Mouse (Mus musculus): ENCODE results near the gene Uqcc1.

The Uqcc1 gene

DNA sequence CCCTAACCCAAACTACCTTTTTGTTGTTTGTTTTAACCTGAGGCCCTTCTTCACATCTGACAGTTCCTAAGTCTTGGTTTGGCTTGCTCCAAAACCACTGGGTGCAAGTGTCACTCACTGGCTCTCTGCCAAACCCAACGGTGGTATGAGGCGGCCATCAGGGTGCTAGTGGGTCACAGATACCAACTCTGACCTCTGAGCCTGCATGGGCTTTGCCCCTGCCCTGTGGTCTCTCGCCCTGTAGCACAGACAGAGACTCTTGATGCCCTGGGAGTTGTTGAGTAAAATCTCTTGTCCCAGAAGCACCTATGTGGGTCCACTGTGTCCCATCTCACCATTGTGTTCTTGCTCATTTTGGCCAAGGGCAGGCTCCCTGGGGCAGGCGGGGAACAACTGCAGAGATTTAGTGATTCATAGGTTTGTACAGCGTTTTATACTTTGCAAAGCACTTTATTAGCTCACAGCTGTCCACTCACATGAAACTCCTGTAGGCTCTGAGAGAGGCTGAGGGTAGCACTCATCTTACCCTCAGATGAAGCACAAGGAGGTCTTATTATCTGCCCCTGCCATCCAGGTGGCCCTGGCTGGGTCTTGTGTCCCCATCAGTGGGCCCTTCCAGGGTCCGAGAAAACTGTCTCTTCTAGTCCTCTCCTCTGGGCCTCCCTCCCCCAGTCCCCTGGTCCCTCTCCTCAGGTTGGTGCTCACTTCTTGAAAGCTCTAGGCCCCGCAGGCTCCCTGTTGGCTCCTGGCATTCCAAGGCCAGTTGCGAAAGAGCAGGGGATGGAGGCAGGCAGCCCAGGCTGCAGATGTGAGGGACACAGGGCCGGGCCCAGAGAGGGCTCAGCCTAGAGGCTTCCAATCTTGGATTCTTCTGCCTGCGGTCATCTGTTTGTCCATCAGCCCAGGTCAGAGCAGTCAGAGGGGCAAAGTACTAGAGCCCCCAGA lies 112.5 kb downstream of the Uqcc1 start:
- no peak for DNase-seq (ENCODE audit: low read depth, low spot score)

DNA sequence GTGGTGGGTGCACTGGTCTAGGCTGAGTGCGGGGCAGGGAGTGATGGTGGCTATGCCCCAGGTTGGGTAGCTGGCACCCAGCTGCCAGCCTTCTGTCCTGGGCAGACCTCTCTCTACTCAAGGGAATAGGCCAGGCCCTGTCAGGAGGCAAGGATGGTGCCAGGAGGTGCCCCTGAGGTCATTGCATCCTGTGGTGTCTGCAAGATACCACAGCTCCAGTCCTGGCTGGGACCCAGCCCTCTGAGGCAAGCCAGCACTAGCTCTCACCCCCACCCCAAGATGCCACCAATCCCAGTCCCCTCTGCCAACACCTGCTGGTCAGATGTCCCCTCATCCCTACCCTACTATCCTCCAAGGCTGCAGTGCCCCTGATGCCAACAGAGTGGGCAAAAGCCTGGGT lies 113.9 kb downstream of the Uqcc1 start:
- DNase-seq (ENCODE audit: low read depth, low spot score), result no peak

DNA sequence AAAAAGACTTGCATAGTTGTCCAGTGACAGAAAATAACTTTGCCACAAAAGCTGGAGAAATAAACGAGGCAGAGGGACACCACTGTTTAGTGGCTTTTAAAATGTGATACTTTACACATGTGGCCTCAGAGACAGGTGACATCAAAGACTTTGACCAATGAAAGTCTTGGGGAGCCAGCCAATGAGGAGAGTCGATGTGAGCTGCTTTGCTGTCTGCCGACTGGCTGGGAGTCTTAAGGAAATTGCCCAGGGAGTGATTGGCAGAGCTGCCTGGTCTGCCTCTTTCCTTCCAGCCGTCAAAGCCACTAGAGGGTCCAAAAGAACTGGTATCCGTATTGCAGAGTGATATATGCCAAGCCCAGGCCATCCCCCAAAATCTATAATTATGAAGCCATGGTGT lies 115.3 kb downstream of the Uqcc1 start:
- DNase-seq (ENCODE audit: low read depth, low spot score), result peak; percentile 48

DNA sequence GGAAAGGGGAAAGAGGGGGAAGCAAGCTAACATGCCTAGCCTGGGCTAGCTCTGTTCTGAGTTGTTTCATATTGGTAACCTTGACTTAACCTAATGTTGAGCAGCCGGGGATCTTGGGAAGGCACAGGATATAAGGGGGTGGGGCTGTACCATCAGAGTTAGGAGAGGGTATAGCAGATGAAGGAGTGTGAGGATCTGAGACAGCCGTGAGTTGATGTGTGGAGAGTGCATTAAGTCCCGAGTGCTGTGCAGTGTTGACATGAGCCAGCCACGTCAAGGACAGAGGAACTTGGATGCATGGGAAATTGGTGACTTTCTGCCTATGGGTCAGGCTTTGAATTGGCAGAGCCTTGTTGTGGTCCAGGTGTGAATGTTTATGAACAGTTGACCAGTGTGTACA lies 117.5 kb downstream of the Uqcc1 start:
- no peak for DNase-seq (ENCODE audit: low read depth, low spot score)

DNA sequence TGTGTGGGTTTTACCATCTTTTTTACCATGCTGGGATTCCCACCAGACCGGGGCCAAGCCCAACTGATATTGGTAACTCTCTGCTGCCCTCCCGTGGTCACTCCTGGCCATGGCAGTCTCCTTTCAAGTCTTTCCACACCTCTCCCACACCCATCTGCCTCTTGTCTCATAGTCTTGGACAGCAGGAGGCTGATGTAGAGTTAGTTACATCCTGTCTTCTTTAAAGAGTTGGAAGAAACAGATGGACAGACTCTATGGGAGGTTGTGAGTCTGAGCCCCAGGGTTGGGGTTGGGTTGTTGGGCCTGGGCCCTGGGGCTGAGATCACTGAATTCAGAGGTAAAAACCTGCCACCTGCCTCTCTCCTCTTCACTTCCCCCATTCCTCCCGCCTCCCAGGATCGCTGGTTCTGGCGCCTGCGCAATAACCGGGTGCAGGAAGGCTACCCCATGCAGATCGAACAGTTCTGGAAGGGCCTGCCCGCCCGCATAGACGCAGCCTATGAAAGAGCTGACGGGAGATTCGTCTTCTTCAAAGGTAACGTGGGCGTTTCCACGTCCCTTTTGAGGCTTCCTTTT lies 118.2 kb downstream of the Uqcc1 start:
- peak; percentile 70 for DNase-seq (ENCODE audit: low read depth, low spot score)

DNA sequence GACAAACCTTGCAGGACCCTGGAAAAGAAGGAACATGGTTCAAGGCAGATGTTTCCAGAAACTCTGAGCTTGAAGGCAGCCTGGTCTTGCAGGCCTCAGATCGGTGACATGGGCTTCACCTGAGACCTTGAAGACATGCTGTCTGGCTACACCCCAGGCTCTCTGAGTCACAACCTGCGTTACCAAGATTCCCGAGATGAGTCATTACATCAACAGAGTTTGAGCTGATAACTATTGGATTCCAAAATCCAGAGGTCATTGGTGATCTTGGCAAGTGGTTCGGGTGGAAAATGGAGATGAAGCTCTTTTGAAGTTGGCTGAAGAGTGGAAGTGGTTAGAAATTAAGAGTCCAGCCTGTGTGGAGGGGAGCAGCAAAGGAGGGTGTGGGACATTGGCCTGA lies 120.5 kb downstream of the Uqcc1 start:
- DNase-seq (ENCODE audit: low read depth, low spot score), result no peak

DNA sequence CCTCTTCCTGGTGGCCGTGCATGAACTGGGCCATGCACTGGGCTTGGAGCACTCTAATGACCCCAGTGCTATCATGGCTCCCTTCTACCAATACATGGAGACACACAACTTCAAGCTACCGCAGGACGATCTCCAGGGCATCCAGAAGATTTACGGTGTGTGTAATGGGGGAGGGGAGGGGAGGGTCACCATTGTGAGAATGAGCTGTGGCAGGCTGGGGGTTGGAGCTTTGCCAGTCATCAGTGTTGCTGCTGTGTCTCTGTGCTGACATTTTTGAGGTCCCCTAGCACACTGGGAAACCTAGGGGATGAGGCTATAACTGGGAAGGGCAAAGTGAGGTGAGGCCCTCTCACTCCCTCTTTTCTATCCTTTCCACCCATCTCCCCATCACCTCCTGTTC lies 122.7 kb downstream of the Uqcc1 start:
- DNase-seq (ENCODE audit: low read depth, low spot score), result no peak

DNA sequence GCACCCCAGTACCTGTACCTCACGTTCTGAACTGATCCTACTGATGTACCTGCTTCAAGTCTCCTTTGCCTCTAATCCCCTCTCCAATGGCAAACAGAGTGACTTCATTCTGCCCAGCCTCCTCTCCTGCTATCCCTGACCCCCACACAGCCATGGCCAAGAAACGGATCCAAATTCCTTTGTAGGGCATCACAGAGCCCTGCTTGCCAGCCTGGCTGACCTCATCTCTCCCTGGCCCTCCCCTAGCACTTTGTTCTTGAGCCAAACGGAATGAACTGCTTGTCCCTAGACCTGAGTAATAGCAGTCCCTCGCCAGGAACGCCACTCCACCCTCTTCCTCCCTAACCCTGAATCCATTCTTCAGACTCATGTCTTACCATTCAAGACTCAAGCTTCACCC lies 123.6 kb downstream of the Uqcc1 start:
- no peak for DNase-seq (ENCODE audit: low read depth, low spot score)

DNA sequence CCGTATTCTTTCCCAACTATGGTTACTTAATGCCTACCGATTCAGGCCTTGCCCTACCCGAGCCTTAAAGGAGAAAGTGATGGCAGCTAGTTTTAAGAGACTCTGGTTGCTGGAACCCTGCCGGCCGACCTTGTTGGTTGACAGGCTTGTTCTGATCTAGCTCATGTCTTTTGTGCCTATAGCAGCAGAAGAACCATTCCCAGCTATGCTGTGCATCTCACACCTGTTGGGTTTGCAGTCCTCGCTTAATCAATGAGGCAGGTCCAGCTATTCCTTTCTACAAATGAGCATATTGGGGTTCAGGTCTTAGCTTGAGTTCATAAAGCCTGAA lies 124.2 kb downstream of the Uqcc1 start:
- no peak for DNase-seq (ENCODE audit: low read depth, low spot score)

DNA sequence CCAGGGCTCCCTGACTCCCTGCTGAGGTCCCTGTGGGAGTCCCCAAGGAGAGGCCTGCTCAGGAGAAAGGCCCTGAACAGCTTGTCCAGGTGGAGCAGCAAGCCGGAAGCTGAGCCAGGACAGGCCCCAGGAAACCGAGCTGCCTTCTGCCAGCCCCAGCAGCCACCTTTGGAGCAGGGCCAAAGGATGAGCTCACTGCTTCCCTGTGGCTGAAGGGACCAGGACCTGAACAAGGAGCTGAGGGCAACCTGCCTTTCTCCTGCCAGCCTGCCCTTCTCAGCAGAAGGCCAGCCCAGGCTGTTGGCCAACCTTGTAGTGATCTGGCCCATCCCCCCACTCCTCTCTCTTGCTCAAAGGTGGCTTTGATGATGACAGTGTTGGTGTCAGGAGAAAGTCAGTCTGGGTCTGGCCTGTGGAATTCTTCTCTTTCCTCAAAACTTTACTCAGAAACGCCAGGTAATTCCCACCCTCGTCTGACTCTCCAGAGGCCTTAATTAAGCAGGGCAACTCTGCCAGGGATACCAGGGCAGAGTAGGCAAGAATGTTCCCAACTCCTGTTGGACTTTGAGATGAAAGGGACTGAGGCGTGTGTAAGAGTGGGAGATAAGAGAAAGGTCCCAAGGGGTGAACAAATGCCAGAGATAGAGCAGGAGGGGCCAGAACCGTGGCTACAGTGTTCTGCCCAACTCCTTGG lies 124.7 kb downstream of the Uqcc1 start:
- no peak for DNase-seq (ENCODE audit: low read depth, low spot score)

DNA sequence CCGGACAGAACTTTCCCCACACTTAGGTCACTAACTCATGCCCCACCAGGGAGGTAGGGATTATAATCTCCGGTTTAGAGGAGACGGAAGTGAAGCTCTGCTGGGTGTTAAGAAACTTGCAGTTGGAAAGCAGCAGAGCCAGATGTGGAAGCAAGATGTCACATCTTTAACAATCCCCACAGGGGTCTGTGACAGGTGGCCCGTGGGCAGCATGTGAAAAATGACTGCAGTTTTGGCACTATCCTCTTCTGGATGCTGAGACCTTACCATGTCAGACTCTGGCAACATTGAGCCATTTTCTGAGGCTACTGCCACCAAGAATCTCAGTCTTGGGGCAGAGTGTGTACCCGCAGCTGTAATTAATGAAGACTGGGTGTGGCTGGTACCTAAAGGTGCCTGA lies 126.1 kb downstream of the Uqcc1 start:
- DNase-seq (ENCODE audit: low read depth, low spot score), result no peak

DNA sequence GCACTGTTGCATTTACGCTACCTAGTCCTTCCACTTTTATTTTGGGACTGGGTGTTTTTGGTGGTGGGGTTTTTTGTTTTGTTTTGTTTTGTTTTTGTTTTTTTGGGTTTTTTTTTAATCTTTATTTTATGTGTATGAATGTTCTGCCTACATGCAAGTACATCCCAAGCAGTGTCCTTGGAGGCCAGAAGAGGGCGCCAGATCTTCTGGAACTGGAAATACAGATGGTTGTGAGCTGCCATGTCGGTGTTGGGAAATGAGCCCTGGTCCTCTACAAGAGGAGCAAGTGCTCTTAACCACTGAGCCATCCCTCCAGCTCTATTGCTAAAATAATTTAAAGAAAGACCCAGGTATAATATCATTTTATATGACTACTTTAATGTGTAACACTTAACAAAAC lies 127.3 kb downstream of the Uqcc1 start:
- peak; percentile 54 for DNase-seq (ENCODE audit: low read depth, low spot score)

DNA sequence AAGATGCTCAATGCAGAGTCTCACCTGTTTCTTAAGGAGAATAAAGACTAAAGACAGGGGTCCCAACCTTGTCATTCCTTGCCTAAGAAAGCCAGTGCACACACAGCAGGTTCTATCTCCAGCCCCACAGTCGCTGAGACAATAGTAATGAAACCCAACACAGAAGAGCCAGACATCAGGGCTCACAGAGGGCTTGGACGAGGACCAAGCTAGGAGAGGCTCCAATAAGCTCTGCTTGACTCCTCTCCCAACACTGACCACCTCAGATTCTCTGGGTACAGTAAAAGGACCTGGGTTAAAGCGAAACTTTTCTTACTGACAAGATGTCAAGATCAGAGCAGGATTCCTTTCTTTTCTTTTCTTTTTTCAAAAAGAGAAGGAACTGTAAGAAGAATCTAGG lies 131.5 kb downstream of the Uqcc1 start:
- no peak for DNase-seq (ENCODE audit: low read depth, low spot score)
